Mouse (Mus musculus): ENCODE results near the gene Hivep3. TPM values are rescaled to one million over a fixed set of nuclear protein-coding genes. Genes with fewer than 3 reads are reported as not detected.

Gene Hivep3
- total and polyA plus RNA-seq, 3 experiments = 14.4 to 32.3 (median 21.2) TPM

- H3K27me3 ChIP-seq (replicated peaks) = no peaks in the 10 kb centered on the region
- no peak overlapping the region for H3K4me3 ChIP-seq (replicated peaks in 1 of 3; ENCODE audit: low read depth in 2 of 3, low read length in 2 of 3, poor library complexity in 1 of 3)
- no peak for TF ChIP-seq MXI1 (IDR thresholded peaks at IDR 0.05; ENCODE audit: low read depth, low read length)
- TF ChIP-seq JUN (IDR thresholded peaks at IDR 0.05; ENCODE audit: insufficient read depth, low read depth, low read length) = no peak
- no peak for TF ChIP-seq ZMIZ1 (IDR thresholded peaks at IDR 0.05; ENCODE audit: low read depth, low read length)
- no peak for TF ChIP-seq ZKSCAN1 (IDR thresholded peaks at IDR 0.05; ENCODE audit: borderline replicate concordance, low read depth, low read length)
- TF ChIP-seq BHLHE40 (IDR thresholded peaks at IDR 0.05; ENCODE audit: low read depth, low read length) = no peak
- TF ChIP-seq ZNF384 (IDR thresholded peaks at IDR 0.05; ENCODE audit: low read depth, low read length) = no peak
- TF ChIP-seq MAX (IDR thresholded peaks at IDR 0.05; ENCODE audit: low read length) = no peak
- TF ChIP-seq SIN3A (IDR thresholded peaks at IDR 0.05; ENCODE audit: low read length) = no peak
- TF ChIP-seq ZC3H11A (IDR thresholded peaks at IDR 0.05; ENCODE audit: low read depth, low read length) = no peak
- no peak for TF ChIP-seq EP300 (IDR thresholded peaks at IDR 0.05; ENCODE audit: low read length)
- no peak for TF ChIP-seq NELFE (IDR thresholded peaks at IDR 0.05; ENCODE audit: low read depth, low read length)
- no peak for TF ChIP-seq ETS1 (conservative IDR thresholded peaks at IDR 0.05; ENCODE audit: low read depth, low read length)
- no peak for TF ChIP-seq JUND (conservative IDR thresholded peaks at IDR 0.05; ENCODE audit: low read depth, low read length)
- TF ChIP-seq NRF1 (IDR thresholded peaks at IDR 0.05; ENCODE audit: low read depth, low read length) = no peak
- H3K9ac ChIP-seq (ENCODE audit: insufficient read depth, low read depth) = no peak overlapping the region
- no peak for DNase-seq (ENCODE audit: extremely low read depth)
- H3K36me3 ChIP-seq (replicated peaks in 1 of 2; ENCODE audit: control insufficient read depth in 1 of 2, insufficient read depth in 1 of 2, low read length in 1 of 2) = peaks cover 54 to 90% of the 10 kb centered on the region in 2 experiments
- in situ Hi-C loops (cut with MboI; ENCODE audit: low pct_ligation_motif_present, low pct_unique_long_range_greater_than_20kb, low sequenced_read_pairs) (loop anchor here (10.0 kb wide), 1 partner anchor 210 kb away; no protein-coding TSS in a partner anchor), dilution Hi-C loops (cut with MboI; ENCODE audit: extremely low pct_ligation_motif_present, extremely low pct_unique_long_range_greater_than_20kb, low sequenced_read_pairs) (no loop called here)
- no peak overlapping the region for H3K4me2 ChIP-seq (ENCODE audit: insufficient read depth, low read depth, poor library complexity, severe bottlenecking)
- no peaks in the 10 kb centered on the region for H3K79me2 ChIP-seq (replicated peaks; ENCODE audit: control insufficient read depth, extremely low read depth, insufficient read depth, poor library complexity, severe bottlenecking)
- H3K9me3 ChIP-seq (replicated peaks; ENCODE audit: low read length) = no peaks in the 10 kb centered on the region
- peaks cover 7 to 60% of the 10 kb centered on the region in 2 experiments for H3K4me1 ChIP-seq (ENCODE audit: control insufficient read depth in 1 of 2, insufficient read depth in 2 of 2)
- H3K27ac ChIP-seq (ENCODE audit: insufficient read depth, low read depth) = no peak overlapping the region
Measured at GRCm38 (mm10) chr4:120124656-120125055, 391.1 kb downstream of the Hivep3 start.

DNA sequence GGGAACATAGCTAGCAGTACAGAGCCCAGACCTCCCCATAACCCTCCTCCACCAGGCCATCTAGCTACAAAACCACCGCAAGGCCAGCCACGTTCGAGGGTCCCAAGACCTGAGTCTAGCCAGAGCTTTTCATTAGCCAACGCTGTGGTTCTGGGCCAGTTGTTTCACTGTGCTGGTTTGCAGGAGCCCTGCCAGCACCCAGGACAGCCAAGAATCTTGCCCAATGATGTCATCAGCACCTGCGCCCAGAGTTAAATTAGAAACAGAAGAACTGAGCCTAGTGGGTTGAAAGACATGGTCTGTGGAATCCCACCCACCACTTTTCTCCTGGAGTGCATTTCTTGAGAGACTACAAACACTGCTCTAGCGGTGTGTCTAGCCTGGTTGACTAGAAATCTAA lies 392.5 kb downstream of the Hivep3 start:
- no peak overlapping the region for H3K4me3 ChIP-seq (replicated peaks in 1 of 3; ENCODE audit: low read depth in 2 of 3, low read length in 2 of 3, poor library complexity in 1 of 3)
- H3K27ac ChIP-seq (ENCODE audit: insufficient read depth, low read depth) = no peak overlapping the region
- H3K9ac ChIP-seq (ENCODE audit: insufficient read depth, low read depth) = no peak overlapping the region
- H3K36me3 ChIP-seq (replicated peaks in 1 of 2; ENCODE audit: control insufficient read depth in 1 of 2, insufficient read depth in 1 of 2, low read length in 1 of 2) = peaks cover 65 to 92% of the 10 kb centered on the region in 2 experiments
- H3K9me3 ChIP-seq (replicated peaks; ENCODE audit: low read length) = no peaks in the 10 kb centered on the region
- no peak overlapping the region for H3K4me2 ChIP-seq (ENCODE audit: insufficient read depth, low read depth, poor library complexity, severe bottlenecking)
- dilution Hi-C loops (cut with MboI; ENCODE audit: extremely low pct_ligation_motif_present, extremely low pct_unique_long_range_greater_than_20kb, low sequenced_read_pairs) = no loop called here
- no peak for DNase-seq (ENCODE audit: extremely low read depth)
- H3K27me3 ChIP-seq (replicated peaks) = no peaks in the 10 kb centered on the region
- no peaks in the 10 kb centered on the region for H3K79me2 ChIP-seq (replicated peaks; ENCODE audit: control insufficient read depth, extremely low read depth, insufficient read depth, poor library complexity, severe bottlenecking)
- TF ChIP-seq BHLHE40 (IDR thresholded peaks at IDR 0.05; ENCODE audit: low read depth, low read length) (no peak), SMC3 (IDR thresholded peaks at IDR 0.05; ENCODE audit: low read depth, low read length) (no peak), ETS1 (conservative IDR thresholded peaks at IDR 0.05; ENCODE audit: low read depth, low read length) (no peak), MEF2A (IDR thresholded peaks at IDR 0.05; ENCODE audit: borderline replicate concordance, low read depth, low read length) (no peak), CHD1 (IDR thresholded peaks at IDR 0.05; ENCODE audit: low read depth, low read length) (no peak), IRF4 (IDR thresholded peaks at IDR 0.05; ENCODE audit: low read depth, low read length) (no peak)
- peaks cover 7 to 57% of the 10 kb centered on the region in 2 experiments for H3K4me1 ChIP-seq (ENCODE audit: control insufficient read depth in 1 of 2, insufficient read depth in 2 of 2)
- in situ Hi-C loops (cut with MboI; ENCODE audit: low pct_ligation_motif_present, low pct_unique_long_range_greater_than_20kb, low sequenced_read_pairs) = loop anchor here (10.0 kb wide), 1 partner anchor 211 kb away; no protein-coding TSS in a partner anchor
